Mouse (Mus musculus): ENCODE data around the gene Snd1.
A peak's percentile ranks its signal among the peaks of the same experiment; 100 is the strongest.

Gene Snd1

GRCm38 (mm10) chr6:28758293-28758692 is 283.4 kb downstream of the Snd1 start:
- DNase-seq = no peak

- no peak for DNase-seq
Observed at GRCm38 (mm10) chr6:28761728-28762127, 286.8 kb downstream of the Snd1 start.

- no peak for DNase-seq
Observed at GRCm38 (mm10) chr6:28762132-28762775, 287.3 kb downstream of the Snd1 start.

- no peak for DNase-seq
Observed at GRCm38 (mm10) chr6:28766622-28767021, 291.7 kb downstream of the Snd1 start.

GRCm38 (mm10) chr6:28767891-28768481 is 293.0 kb downstream of the Snd1 start:
- no peak for DNase-seq

- no peak for DNase-seq
Observed at GRCm38 (mm10) chr6:28771331-28771730, 296.4 kb downstream of the Snd1 start.

GRCm38 (mm10) chr6:28781696-28782095 is 306.8 kb downstream of the Snd1 start:
- DNase-seq = no peak

GRCm38 (mm10) chr6:28783082-28783647 is 308.2 kb downstream of the Snd1 start:
- no peak for DNase-seq

- no peak for DNase-seq
Observed at GRCm38 (mm10) chr6:28783953-28784352, 309.0 kb downstream of the Snd1 start.

- no peak for DNase-seq
Observed at GRCm38 (mm10) chr6:28785770-28786169, 310.8 kb downstream of the Snd1 start.

GRCm38 (mm10) chr6:28787133-28787532 is 312.2 kb downstream of the Snd1 start:
- no peak for DNase-seq

- no peak for DNase-seq
Observed at GRCm38 (mm10) chr6:28789685-28790084, 314.7 kb downstream of the Snd1 start.

- DNase-seq = no peak
Observed at GRCm38 (mm10) chr6:28791183-28791582, 316.2 kb downstream of the Snd1 start.

- DNase-seq = no peak
Observed at GRCm38 (mm10) chr6:28791809-28792208, 316.9 kb downstream of the Snd1 start.

- DNase-seq = no peak
Observed at GRCm38 (mm10) chr6:28795380-28795779, 320.4 kb downstream of the Snd1 start.

- DNase-seq = no peak
Observed at GRCm38 (mm10) chr6:28795792-28796515, 321.0 kb downstream of the Snd1 start.

- DNase-seq = no peak
Observed at GRCm38 (mm10) chr6:28799818-28800217, 324.9 kb downstream of the Snd1 start.

GRCm38 (mm10) chr6:28800976-28801375 is 326.0 kb downstream of the Snd1 start:
- no peak for DNase-seq

GRCm38 (mm10) chr6:28803678-28804279 is 328.8 kb downstream of the Snd1 start:
- no peak for DNase-seq

GRCm38 (mm10) chr6:28804751-28805150 is 329.8 kb downstream of the Snd1 start:
- DNase-seq = no peak

GRCm38 (mm10) chr6:28813057-28813456 is 338.1 kb downstream of the Snd1 start:
- no peak for DNase-seq

GRCm38 (mm10) chr6:28814895-28815294 is 340.0 kb downstream of the Snd1 start:
- no peak for DNase-seq

- peak; percentile 92 for DNase-seq
Observed at GRCm38 (mm10) chr6:28817039-28817438, 342.1 kb downstream of the Snd1 start.
